9 mouse cellular contexts compared by ENCODE assay signal in the genomic region with DNA sequence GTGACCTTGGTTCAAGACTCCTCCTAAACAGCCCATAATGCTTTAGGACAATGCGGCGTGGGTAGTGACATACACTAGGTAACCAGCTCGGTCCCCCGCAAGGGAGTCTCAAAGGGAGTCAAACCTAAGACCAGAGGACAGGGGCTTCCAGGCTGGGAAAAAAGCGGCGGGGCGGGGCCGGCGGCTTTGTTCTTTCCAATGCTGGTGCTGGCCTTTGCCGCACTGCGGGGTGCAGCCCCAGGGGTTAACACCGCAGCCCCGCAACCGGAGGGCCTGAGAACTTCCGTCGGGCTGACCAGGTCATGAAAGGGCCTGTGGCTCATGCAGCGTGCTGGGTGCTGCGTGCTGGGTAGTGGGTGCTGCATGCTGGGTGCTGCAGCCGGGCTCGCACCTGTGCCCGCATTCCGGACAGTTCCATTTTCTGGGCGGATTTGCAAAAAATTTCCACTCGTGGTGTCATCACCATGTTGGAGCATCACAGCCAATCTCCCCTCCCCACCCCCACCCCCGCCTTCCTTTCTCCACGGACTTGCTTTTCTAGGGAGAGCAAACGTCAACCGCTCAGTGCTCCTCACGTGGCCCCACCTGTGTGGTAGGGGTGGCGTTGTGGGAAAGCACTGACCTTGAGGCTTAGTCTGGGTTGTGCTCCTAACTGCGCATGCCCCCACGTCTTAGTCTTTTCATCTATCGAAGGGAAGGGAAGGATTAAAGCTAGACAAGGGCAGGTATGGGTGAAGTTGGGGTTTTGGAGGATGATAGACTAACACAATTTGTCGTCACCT. TPM values are rescaled to one million over a fixed set of nuclear protein-coding genes. Genes with fewer than 3 reads are reported as not detected.
DNase-seq lines count a peak whose midpoint lies in the region; ATAC-seq and TF ChIP-seq lines count a peak whose summit lies in the region.
"Had no signal": no experiment of that assay in that cellular context is flagged by ENCODE, and none has a peak within 500 bp of the region (broad histone marks: within the 10 kb centered on the region; RNA-seq: fewer than 3 reads in every experiment).

No protein-coding gene starts in this region.

- H3K36me3 ChIP-seq in forebrain, postnatal 0 days (ENCODE audit: insufficient read depth), result no peaks in the 10 kb centered on the region
- H3K36me3 ChIP-seq in midbrain, embryonic 12.5 days, result no peaks in the 10 kb centered on the region

- no peaks in the 10 kb centered on the region for H3K27me3 ChIP-seq in forebrain, postnatal 0 days (ENCODE audit: insufficient read depth, low read length)
- H3K27me3 ChIP-seq in midbrain, embryonic 12.5 days, result peaks cover 16% of the 10 kb centered on the region

- H3K4me2 ChIP-seq in forebrain, postnatal 0 days (ENCODE audit: low read depth), result no peak overlapping the region
- H3K4me2 ChIP-seq in midbrain, embryonic 12.5 days (replicated peaks), result peak overlapping the region; percentile 19
- H3K4me2 ChIP-seq: lung, embryonic 14.5 days had no signal

- H3K9me3 ChIP-seq in forebrain, postnatal 0 days (ENCODE audit: low read length), result no peaks in the 10 kb centered on the region
- H3K9me3 ChIP-seq in midbrain, embryonic 12.5 days, result no peaks in the 10 kb centered on the region

- TF ChIP-seq CTCF in gastrocnemius, adult 2 months (IDR thresholded peaks at IDR 0.05), result no peak
- no peak for TF ChIP-seq CTCF in forebrain, postnatal 0 days (IDR thresholded peaks at IDR 0.05; ENCODE audit: low read depth)

- no peak for DNase-seq in gastrocnemius, adult 2 months
- DNase-seq in gastrocnemius, postnatal 36 days, result no peak
- DNase-seq in ZHBTc4 (ENCODE audit: low read depth, low spot score), result peak; percentile 84
- no peak for DNase-seq in forebrain, postnatal 0 days
- no peak for DNase-seq in frontal cortex, postnatal 10 days (ENCODE audit: low spot score in 2 of 2)
- DNase-seq in heart, adult 9 months (ENCODE audit: low spot score in 2 of 2), result no peak
- DNase-seq: lung, embryonic 14.5 days had no signal

- H3K27ac ChIP-seq in gastrocnemius, adult 2 months, result no peak overlapping the region
- H3K27ac ChIP-seq in forebrain, postnatal 0 days (ENCODE audit: low read depth, low read length), result no peak overlapping the region
- H3K27ac ChIP-seq in midbrain, embryonic 12.5 days (replicated peaks), result no peak overlapping the region

- intact Hi-C loops in gastrocnemius, adult 2 months (cut with DNase I), result no loop called here
- intact Hi-C loops in gastrocnemius, postnatal 36 days (cut with DNase I), result no loop called here

- 0 out of 2 replicates have a peak overlapping the region, but pooled peaks have one; percentile 2 for H3K9ac ChIP-seq in forebrain, postnatal 0 days
- no peak overlapping the region for H3K9ac ChIP-seq in midbrain, embryonic 12.5 days (replicated peaks)
- H3K9ac ChIP-seq: lung, embryonic 14.5 days had no signal

- H3K4me3 ChIP-seq in gastrocnemius, adult 2 months, result peak overlapping the region; percentile 20; the same call in 1 of the 2 replicates
- no peak overlapping the region for H3K4me3 ChIP-seq in forebrain, postnatal 0 days (ENCODE audit: low read depth, low read length)
- H3K4me3 ChIP-seq in midbrain, embryonic 12.5 days, result 0 out of 2 replicates have a peak overlapping the region, but pooled peaks have one; percentile 13

- no peak for ATAC-seq in forebrain, postnatal 0 days
- no peak for ATAC-seq in midbrain, embryonic 12.5 days (ENCODE audit: low FRiP score, low read depth)
- no peak for ATAC-seq in erythroblast, adult 5-6 weeks (replicated peaks; ENCODE audit: low FRiP score, poor library complexity, severe bottlenecking)

- 28% methylated on average over 34 of the region's 34 CpGs for WGBS in forebrain, postnatal 0 days
- 23% methylated on average over 34 of the region's 34 CpGs for WGBS in midbrain, embryonic 12.5 days

- peaks cover 28% of the 10 kb centered on the region for H3K4me1 ChIP-seq in forebrain, postnatal 0 days (ENCODE audit: insufficient read depth)
- H3K4me1 ChIP-seq in midbrain, embryonic 12.5 days, result peaks cover 32% of the 10 kb centered on the region

RNA-seq across cellular contexts. Expression of gene Stmn1, which starts 14.3 kb away (rescaled TPM):
- 1 to 10 TPM; 3.0 to 3.8 TPM for total RNA-seq in gastrocnemius, adult 2 months (2021)
- total RNA-seq in gastrocnemius, postnatal 36 days (2021), result 1 to 10 TPM; 8.0 TPM
- 2,537 and 3,460 TPM in 2 replicates for total RNA-seq in forebrain, postnatal 0 days (2014; rRNA removed)
- polyA plus RNA-seq in forebrain, postnatal 0 days (2015; fragmentation: Nextera tagmentation; extraction: Ambion mirVana), result 7,274 and 8,446 TPM in 2 replicates
- polyA plus RNA-seq in midbrain, embryonic 12.5 days (2016; fragmentation: Nextera tagmentation; extraction: Ambion mirVana), result 4,918 and 5,057 TPM in 2 replicates
- 207 and 212 TPM in 2 replicates for total RNA-seq in erythroblast, adult 5-6 weeks (2015; ENCODE audit: low replicate concordance)
- total RNA-seq in erythroblast, adult 5-6 weeks (2017; ENCODE audit: low replicate concordance), result 201 and 236 TPM in 2 replicates

RNA-seq across cellular contexts. Expression of gene Paqr7, which starts 42.7 kb away (rescaled TPM):
- 1 to 10 TPM; 1.7 to 2.3 TPM for total RNA-seq in gastrocnemius, adult 2 months (2021)
- total RNA-seq in gastrocnemius, postnatal 36 days (2021), result 1 to 10 TPM; 2.4 to 3.0 TPM
- 33.9 and 36.6 TPM in 2 replicates for total RNA-seq in forebrain, postnatal 0 days (2014; rRNA removed)
- polyA plus RNA-seq in forebrain, postnatal 0 days (2015; fragmentation: Nextera tagmentation; extraction: Ambion mirVana), result 21.3 and 28.1 TPM in 2 replicates
- polyA plus RNA-seq in midbrain, embryonic 12.5 days (2016; fragmentation: Nextera tagmentation; extraction: Ambion mirVana), result 4.8 and 6.4 TPM in 2 replicates
- total RNA-seq in erythroblast, adult 5-6 weeks (2015; ENCODE audit: low replicate concordance), result 1.7 and 4.4 TPM in 2 replicates
- total RNA-seq in erythroblast, adult 5-6 weeks (2017; ENCODE audit: low replicate concordance), result 2.1 and 7.8 TPM in 2 replicates

RNA-seq across cellular contexts. Expression of gene Aunip, which starts 57.0 kb away (rescaled TPM):
- total RNA-seq in gastrocnemius, adult 2 months (2021), result not detected
- total RNA-seq in gastrocnemius, postnatal 36 days (2021), result under 1 TPM in 1 of 2 experiments, not detected in 1; 0.20 TPM
- 1.2 and 1.8 TPM in 2 replicates for total RNA-seq in forebrain, postnatal 0 days (2014; rRNA removed)
- 1.1 and 1.3 TPM in 2 replicates for polyA plus RNA-seq in forebrain, postnatal 0 days (2015; fragmentation: Nextera tagmentation; extraction: Ambion mirVana)
- 11.2 and 11.5 TPM in 2 replicates for polyA plus RNA-seq in midbrain, embryonic 12.5 days (2016; fragmentation: Nextera tagmentation; extraction: Ambion mirVana)
- total RNA-seq in erythroblast, adult 5-6 weeks (2015; ENCODE audit: low replicate concordance), result 4.0 and 7.3 TPM in 2 replicates
- total RNA-seq in erythroblast, adult 5-6 weeks (2017; ENCODE audit: low replicate concordance), result 6.8 and 8.4 TPM in 2 replicates

RNA-seq across cellular contexts. Expression of gene Pafah2, which starts 57.7 kb away (rescaled TPM):
- total RNA-seq in gastrocnemius, adult 2 months (2021), result 1 to 10 TPM; 2.6 to 4.0 TPM
- total RNA-seq in gastrocnemius, postnatal 36 days (2021), result 1 to 10 TPM; 1.8 to 4.0 TPM
- 11.1 and 18.0 TPM in 2 replicates for total RNA-seq in forebrain, postnatal 0 days (2014; rRNA removed)
- polyA plus RNA-seq in forebrain, postnatal 0 days (2015; fragmentation: Nextera tagmentation; extraction: Ambion mirVana), result 6.4 and 7.6 TPM in 2 replicates
- 7.2 and 9.2 TPM in 2 replicates for polyA plus RNA-seq in midbrain, embryonic 12.5 days (2016; fragmentation: Nextera tagmentation; extraction: Ambion mirVana)
- total RNA-seq in erythroblast, adult 5-6 weeks (2015; ENCODE audit: low replicate concordance), result 3.1 and 3.3 TPM in 2 replicates
- total RNA-seq in erythroblast, adult 5-6 weeks (2017; ENCODE audit: low replicate concordance), result 1.5 and 3.9 TPM in 2 replicates

Comparison
In these comparisons a context has a peak if more than half of its experiments do, and no peak if none do; other contexts are left out.
1. RNA of gene Stmn1, which starts 14.3 kb away (total RNA-seq): 2,537 to 3,460 TPM in forebrain, postnatal 0 days and 201 to 236 TPM in erythroblast, adult 5-6 weeks; 8.0 TPM in gastrocnemius, postnatal 36 days and 3.0 to 3.8 TPM in gastrocnemius, adult 2 months; every median in the first group is over 10 times any median in the second.